Mouse (Mus musculus): ENCODE results near the gene Cactin. TPM values are rescaled to one million over a fixed set of nuclear protein-coding genes. Genes with fewer than 3 reads are reported as not detected.

Gene Cactin
- polyA plus RNA-seq, 1 experiment from 2014 or later: 12.4 TPM

DNA sequence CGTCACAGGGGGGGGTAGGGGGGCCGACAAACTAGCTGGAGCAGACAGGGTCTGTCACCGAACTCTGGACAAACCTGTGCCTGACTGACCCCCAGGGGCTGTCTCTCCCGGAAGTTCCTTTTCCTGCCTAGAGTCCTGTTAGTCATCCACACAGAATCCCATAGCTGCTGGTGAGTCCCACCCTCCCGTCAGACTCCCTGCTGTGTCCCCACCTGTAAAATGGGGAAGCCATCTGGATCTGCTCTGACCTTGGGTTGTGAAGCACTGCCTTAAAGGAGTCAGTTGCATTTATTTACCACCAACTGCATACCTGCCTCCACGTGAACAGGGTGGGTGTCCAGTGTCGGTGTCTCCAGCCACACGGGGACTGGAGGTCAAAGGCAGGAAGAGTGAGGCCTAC is 26.5 kb upstream of the Cactin start:
- DNase-seq: no peak
- no peak for ATAC-seq
- WGBS (ENCODE audit: insufficient replicate concordance): 31% methylated on average over 8 of the region's 8 CpGs
- Histone ChIP-seq H3K4me1 (ENCODE audit: insufficient read depth) (peaks cover 75% of the 10 kb centered on the region), H3K9me3 (ENCODE audit: low read length) (no peaks in the 10 kb centered on the region), H3K36me3 (replicated peaks; ENCODE audit: insufficient read depth, low read length) (no peaks in the 10 kb centered on the region; the same call in 1 of the 2 replicates), H3K27ac (ENCODE audit: low read depth) (no peak overlapping the region), H3K4me2 (ENCODE audit: low read depth, low read length) (peak overlapping the region; percentile 96), H3K4me3 (ENCODE audit: low read depth, low read length) (peak overlapping the region; percentile 72), H3K27me3 (ENCODE audit: insufficient read depth, low read length) (no peaks in the 10 kb centered on the region), H3K9ac (replicated peaks) (peak overlapping the region; percentile 73)
- TF ChIP-seq EP300 (IDR thresholded peaks at IDR 0.05; ENCODE audit: low read depth) (no peak), CTCF (IDR thresholded peaks at IDR 0.05; ENCODE audit: low read depth) (no peak)

DNA sequence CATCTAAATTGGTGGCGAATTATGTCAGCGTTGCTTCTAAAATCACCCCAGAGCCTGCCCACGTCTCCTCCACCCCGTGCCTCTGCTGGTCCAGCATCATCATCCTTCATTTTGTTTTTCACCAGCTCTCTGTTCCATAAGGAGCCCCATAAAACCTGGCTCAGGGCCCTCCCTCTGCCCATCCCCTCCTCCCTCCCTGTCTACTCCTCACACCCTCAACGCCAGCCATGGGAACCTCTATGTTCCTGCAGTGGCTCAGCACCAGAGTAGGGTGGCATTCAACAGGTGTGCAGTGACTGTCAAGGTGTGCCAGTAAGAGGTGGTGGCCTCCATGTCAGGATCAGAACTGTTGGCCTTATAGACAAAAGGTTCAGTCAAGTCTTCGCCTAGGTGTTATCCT is 25.7 kb upstream of the Cactin start:
- Histone ChIP-seq H3K4me2 (ENCODE audit: low read depth, low read length) (peak overlapping the region; percentile 96), H3K27me3 (ENCODE audit: insufficient read depth, low read length) (no peaks in the 10 kb centered on the region), H3K4me1 (ENCODE audit: insufficient read depth) (peaks cover 77% of the 10 kb centered on the region), H3K4me3 (ENCODE audit: low read depth, low read length) (no peak overlapping the region), H3K36me3 (replicated peaks; ENCODE audit: insufficient read depth, low read length) (no peaks in the 10 kb centered on the region; the same call in 1 of the 2 replicates), H3K9me3 (ENCODE audit: low read length) (no peaks in the 10 kb centered on the region), H3K27ac (ENCODE audit: low read depth) (no peak overlapping the region), H3K9ac (replicated peaks) (no peak overlapping the region; the same call in 1 of the 2 replicates)
- no peak for ATAC-seq
- WGBS (ENCODE audit: insufficient replicate concordance): 83% methylated on average over 6 of the region's 6 CpGs
- DNase-seq: no peak
- no peak for TF ChIP-seq CTCF (IDR thresholded peaks at IDR 0.05; ENCODE audit: low read depth)
- no peak for TF ChIP-seq EP300 (IDR thresholded peaks at IDR 0.05; ENCODE audit: low read depth)

DNA sequence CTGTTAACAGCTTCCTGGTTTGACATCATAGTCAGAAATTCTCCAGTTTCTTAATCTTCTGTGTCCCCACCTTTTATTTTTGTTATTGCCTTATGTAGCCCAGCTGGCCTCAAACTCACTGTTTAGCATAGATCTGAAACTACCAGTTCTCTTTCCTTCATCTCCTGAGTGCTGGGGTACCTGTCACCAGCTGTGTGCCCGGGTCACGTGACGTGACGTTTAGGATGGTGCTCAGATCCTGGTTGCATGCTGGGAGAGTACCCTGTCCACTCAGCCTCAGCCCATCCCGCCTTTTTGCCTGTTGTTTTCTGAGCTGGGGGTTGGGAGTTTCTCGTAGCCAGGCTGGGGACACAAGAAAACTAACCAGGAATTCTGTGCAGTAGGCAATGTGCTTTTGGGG is 23.7 kb upstream of the Cactin start:
- H3K9me3 ChIP-seq (ENCODE audit: low read length): no peaks in the 10 kb centered on the region
- no peaks in the 10 kb centered on the region; the same call in 1 of the 2 replicates for H3K36me3 ChIP-seq (replicated peaks; ENCODE audit: insufficient read depth, low read length)
- H3K9ac ChIP-seq (replicated peaks): peak overlapping the region; percentile 44; the same call in 1 of the 2 replicates
- TF ChIP-seq CTCF (IDR thresholded peaks at IDR 0.05; ENCODE audit: low read depth): no peak
- no peak for TF ChIP-seq EP300 (IDR thresholded peaks at IDR 0.05; ENCODE audit: low read depth)
- 54% methylated on average over 6 of the region's 6 CpGs for WGBS (ENCODE audit: insufficient replicate concordance)
- peak overlapping the region; percentile 95 for H3K27ac ChIP-seq (ENCODE audit: low read depth)
- no peak overlapping the region for H3K4me3 ChIP-seq (ENCODE audit: low read depth, low read length)
- peaks cover 85% of the 10 kb centered on the region for H3K4me1 ChIP-seq (ENCODE audit: insufficient read depth)
- no peaks in the 10 kb centered on the region for H3K27me3 ChIP-seq (ENCODE audit: insufficient read depth, low read length)
- no peak for DNase-seq
- peak overlapping the region; percentile 52 for H3K4me2 ChIP-seq (ENCODE audit: low read depth, low read length)
- ATAC-seq: no peak

DNA sequence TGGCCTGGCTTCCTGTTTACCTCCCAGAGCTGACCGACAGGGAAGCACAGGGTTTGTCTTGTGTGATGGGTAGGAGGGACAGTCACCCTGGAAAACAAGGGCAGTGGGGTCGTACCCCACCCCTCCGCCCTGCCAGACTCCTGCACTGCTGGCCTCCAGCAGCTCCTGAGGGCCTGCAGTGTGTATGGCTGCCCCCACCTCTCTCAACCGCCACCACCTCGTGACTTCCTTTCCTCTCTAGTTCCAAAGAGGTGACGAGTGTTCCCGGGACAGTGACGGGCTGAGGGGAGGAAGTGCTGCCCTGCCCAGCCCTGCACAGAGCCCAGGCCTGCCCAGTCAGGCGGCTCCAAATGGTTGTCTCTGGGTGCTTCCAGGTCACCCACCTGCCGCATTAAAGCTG is 23.1 kb upstream of the Cactin start:
- peaks cover 90% of the 10 kb centered on the region for H3K4me1 ChIP-seq (ENCODE audit: insufficient read depth)
- no peak overlapping the region for H3K4me3 ChIP-seq (ENCODE audit: low read depth, low read length)
- H3K36me3 ChIP-seq (replicated peaks; ENCODE audit: insufficient read depth, low read length): no peaks in the 10 kb centered on the region; the same call in 1 of the 2 replicates
- H3K9ac ChIP-seq (replicated peaks): peak overlapping the region; percentile 44; the same call in 1 of the 2 replicates
- WGBS (ENCODE audit: insufficient replicate concordance): 22% methylated on average over 10 of the region's 10 CpGs
- H3K27ac ChIP-seq (ENCODE audit: low read depth): peak overlapping the region; percentile 95
- peak; percentile 66 for DNase-seq
- H3K27me3 ChIP-seq (ENCODE audit: insufficient read depth, low read length): no peaks in the 10 kb centered on the region
- ATAC-seq: peak; percentile 30
- no peaks in the 10 kb centered on the region for H3K9me3 ChIP-seq (ENCODE audit: low read length)
- peak overlapping the region; percentile 52 for H3K4me2 ChIP-seq (ENCODE audit: low read depth, low read length)
- no peak for TF ChIP-seq CTCF (IDR thresholded peaks at IDR 0.05; ENCODE audit: low read depth)
- TF ChIP-seq EP300 (IDR thresholded peaks at IDR 0.05; ENCODE audit: low read depth): no peak; the same call in 1 of the 2 replicates

DNA sequence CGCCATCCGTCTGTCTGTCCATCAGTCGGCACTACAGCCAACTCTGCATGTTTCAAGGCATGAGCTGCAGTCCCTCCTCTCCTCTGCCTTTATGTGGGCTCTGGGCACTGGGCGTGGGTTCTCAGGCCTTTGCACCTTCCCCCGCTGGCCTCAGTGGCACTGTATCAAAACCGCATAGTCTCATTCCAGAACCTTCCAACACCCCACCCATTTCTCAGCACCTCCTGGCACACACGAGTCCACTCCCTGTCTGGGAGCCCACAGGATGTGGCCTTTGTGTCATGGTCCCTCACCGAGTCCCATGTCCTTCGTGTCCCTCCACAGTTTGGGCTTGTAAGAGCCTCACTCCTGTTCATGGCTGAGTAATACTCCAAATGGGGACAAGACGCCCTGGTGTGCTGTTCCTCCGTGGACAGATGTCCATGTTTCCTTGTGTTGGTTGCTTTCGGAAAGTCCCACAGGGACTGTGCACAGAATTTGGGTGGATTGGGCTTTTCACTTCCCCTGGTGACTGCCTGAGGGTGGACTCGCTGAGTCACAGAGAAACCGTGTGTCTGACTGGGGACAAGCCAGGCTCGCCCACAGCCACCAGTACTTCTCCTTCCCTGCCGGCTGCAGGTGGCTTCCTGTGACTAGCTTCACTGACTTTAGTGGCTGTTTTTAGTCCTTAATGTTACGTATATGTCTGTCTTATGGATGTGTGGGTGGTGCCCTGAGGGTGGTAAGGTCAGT is 22.4 kb upstream of the Cactin start:
- Histone ChIP-seq H3K4me2 (ENCODE audit: low read depth, low read length) (peak overlapping the region; percentile 52), H3K4me1 (ENCODE audit: insufficient read depth) (peaks cover 95% of the 10 kb centered on the region), H3K9ac (replicated peaks) (no peak overlapping the region), H3K9me3 (ENCODE audit: low read length) (no peaks in the 10 kb centered on the region), H3K27ac (ENCODE audit: low read depth) (peak overlapping the region; percentile 95), H3K4me3 (ENCODE audit: low read depth, low read length) (no peak overlapping the region; the same call in 1 of the 2 replicates), H3K36me3 (replicated peaks; ENCODE audit: insufficient read depth, low read length) (no peaks in the 10 kb centered on the region; the same call in 1 of the 2 replicates), H3K27me3 (ENCODE audit: insufficient read depth, low read length) (no peaks in the 10 kb centered on the region)
- DNase-seq (peak; percentile 58), ATAC-seq (no peak)
- TF ChIP-seq CTCF (IDR thresholded peaks at IDR 0.05; ENCODE audit: low read depth): no peak; the same call in 1 of the 2 replicates
- no peak for TF ChIP-seq EP300 (IDR thresholded peaks at IDR 0.05; ENCODE audit: low read depth)
- 62% methylated on average over 17 of the region's 17 CpGs for WGBS (ENCODE audit: insufficient replicate concordance)

DNA sequence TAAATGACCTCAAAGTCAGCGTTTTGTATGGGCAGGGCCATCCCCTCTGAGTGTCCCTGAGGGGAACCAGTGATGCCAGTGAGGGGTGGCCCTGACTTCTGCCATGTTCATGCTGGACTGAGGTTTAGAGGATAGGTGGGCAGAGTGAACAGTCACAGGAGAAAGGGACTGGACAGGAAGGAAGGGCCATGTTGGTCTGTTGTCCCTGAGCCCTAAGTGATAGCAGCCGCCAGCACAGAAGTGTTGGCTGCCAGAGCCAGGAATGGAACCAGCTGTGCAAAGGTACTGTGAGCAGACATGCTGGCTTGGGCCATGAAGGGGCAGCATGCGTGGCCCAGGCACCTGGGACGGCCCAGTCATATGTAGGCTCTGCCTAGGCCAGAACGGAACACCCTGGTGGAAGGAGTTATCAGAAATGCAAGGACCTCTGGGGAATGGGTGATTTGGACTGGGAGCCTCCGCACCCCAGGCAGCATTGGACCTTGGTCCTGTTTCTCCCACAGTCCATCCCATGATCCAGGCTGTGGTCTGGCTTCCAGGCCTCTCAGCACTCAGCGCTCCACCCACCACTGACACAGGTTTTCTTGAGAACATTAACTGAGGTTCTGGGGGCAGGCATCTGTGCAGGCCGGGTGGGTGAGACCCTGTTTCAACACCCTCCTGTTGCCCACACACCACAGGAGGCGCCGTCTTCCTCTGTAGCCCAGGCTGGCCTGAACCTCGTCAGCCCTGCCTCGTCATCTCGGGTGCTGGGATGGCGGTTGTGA is 21.1 kb upstream of the Cactin start:
- TF ChIP-seq CTCF (IDR thresholded peaks at IDR 0.05; ENCODE audit: low read depth) (peak; percentile 15; the same call in 1 of the 2 replicates), EP300 (IDR thresholded peaks at IDR 0.05; ENCODE audit: low read depth) (no peak)
- ATAC-seq (peak; percentile 32), DNase-seq (no peak)
- Histone ChIP-seq H3K9me3 (ENCODE audit: low read length) (no peaks in the 10 kb centered on the region), H3K4me1 (ENCODE audit: insufficient read depth) (peaks cover 95% of the 10 kb centered on the region), H3K9ac (replicated peaks) (0 out of 2 replicates have a peak overlapping the region, but pooled peaks have one; percentile 23), H3K36me3 (replicated peaks; ENCODE audit: insufficient read depth, low read length) (no peaks in the 10 kb centered on the region; the same call in 1 of the 2 replicates), H3K27me3 (ENCODE audit: insufficient read depth, low read length) (no peaks in the 10 kb centered on the region), H3K4me2 (ENCODE audit: low read depth, low read length) (peak overlapping the region; percentile 33), H3K27ac (ENCODE audit: low read depth) (peak overlapping the region; percentile 95), H3K4me3 (ENCODE audit: low read depth, low read length) (no peak overlapping the region)
- whole genome bisulfite sequencing (ENCODE audit: insufficient replicate concordance): 50% methylated on average over 14 of the region's 14 CpGs
